Mouse (Mus musculus) NIH3T3 (cell line): ENCODE measurements around the gene 1700030J22Rik.

ENCODE experiments used
- DNase-seq: peaks from one replicate; pipeline ENCODE4 v3.0.0-alpha.2; 2012; ENCODE audit warnings: low read depth

1700030J22Rik gene

GRCm38 (mm10) chr8:116951778-116952177 is 27.0 kb downstream of the 1700030J22Rik start:
- DNase-seq: no peak

GRCm38 (mm10) chr8:116951369-116951768 is 27.4 kb downstream of the 1700030J22Rik start:
- peak; percentile 71 for DNase-seq

GRCm38 (mm10) chr8:116947589-116947988 is 31.2 kb downstream of the 1700030J22Rik start:
- no peak for DNase-seq

GRCm38 (mm10) chr8:116946851-116947250 is 31.9 kb downstream of the 1700030J22Rik start:
- no peak for DNase-seq

GRCm38 (mm10) chr8:116946268-116946838 is 32.4 kb downstream of the 1700030J22Rik start:
- no peak for DNase-seq

GRCm38 (mm10) chr8:116945169-116945910 is 33.4 kb downstream of the 1700030J22Rik start:
- no peak for DNase-seq

- no peak for DNase-seq
Measured at GRCm38 (mm10) chr8:116944385-116944696, 34.4 kb downstream of the 1700030J22Rik start.

- DNase-seq: peak; percentile 55
Measured at GRCm38 (mm10) chr8:116943555-116944384, 35.0 kb downstream of the 1700030J22Rik start.

- DNase-seq: peak; percentile 95
Measured at GRCm38 (mm10) chr8:116943161-116943554, 35.6 kb downstream of the 1700030J22Rik start, which contains the start of gene Atmin. TSS of gene Atmin (plus strand) at chr8:116943393.

GRCm38 (mm10) chr8:116942284-116943058 is 36.3 kb downstream of the 1700030J22Rik start:
- DNase-seq: no peak

- no peak for DNase-seq
Measured at GRCm38 (mm10) chr8:116935506-116935905, 43.3 kb downstream of the 1700030J22Rik start.

GRCm38 (mm10) chr8:116934976-116935375 is 43.8 kb downstream of the 1700030J22Rik start:
- no peak for DNase-seq

- DNase-seq: peak; percentile 29
Measured at GRCm38 (mm10) chr8:116928588-116928987, 50.2 kb downstream of the 1700030J22Rik start.

- DNase-seq: peak; percentile 55
Measured at GRCm38 (mm10) chr8:116927880-116928279, 50.9 kb downstream of the 1700030J22Rik start.

GRCm38 (mm10) chr8:116923526-116923925 is 55.2 kb downstream of the 1700030J22Rik start:
- DNase-seq: no peak

GRCm38 (mm10) chr8:116922060-116922757 is 56.5 kb downstream of the 1700030J22Rik start:
- DNase-seq: no peak

- peak; percentile 97 for DNase-seq
Measured at GRCm38 (mm10) chr8:116921337-116922059, 57.3 kb downstream of the 1700030J22Rik start, which contains the start of the genes Cmc2 and Cenpn. TSS of gene Cmc2 (minus strand) at chr8:116921455. TSS of gene Cenpn (plus strand) at chr8:116921730.

GRCm38 (mm10) chr8:116921005-116921336 is 57.8 kb downstream of the 1700030J22Rik start:
- no peak for DNase-seq
